Mouse (Mus musculus) urinary bladder, postnatal 10 days (tissue): Measurements from ENCODE around the gene Ciart.
"Not testable (repeated sequence)": the region's sequence is repeated elsewhere in the genome, so short reads cannot be mapped to it uniquely, and the experiment has no call there.

Experiments
- DNase-seq: peaks from one replicate; pipeline ENCODE4 v3.0.0; 2022; ENCODE audit warnings: low spot score

Ciart gene

DNA sequence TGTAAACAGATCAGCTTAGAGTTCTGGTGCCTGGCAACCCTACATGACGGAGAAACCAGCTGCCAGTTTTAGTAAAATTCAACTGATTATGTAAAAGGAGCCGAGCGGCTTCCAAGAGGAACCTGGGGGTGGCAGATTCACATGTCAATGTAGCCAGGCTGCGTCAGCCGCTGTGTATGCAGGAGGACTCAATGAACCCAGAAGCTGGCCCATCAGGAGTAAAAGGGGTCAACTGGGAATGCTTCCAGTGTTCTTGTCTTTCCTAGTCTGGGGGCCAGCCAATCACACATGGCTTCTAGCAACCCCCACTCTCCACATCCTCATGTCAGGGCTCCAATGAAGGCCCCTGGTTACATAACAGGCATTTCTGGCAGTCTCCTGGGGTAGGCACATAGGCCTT, 17.0 kb downstream of the Ciart start:
- no peak for DNase-seq

DNA sequence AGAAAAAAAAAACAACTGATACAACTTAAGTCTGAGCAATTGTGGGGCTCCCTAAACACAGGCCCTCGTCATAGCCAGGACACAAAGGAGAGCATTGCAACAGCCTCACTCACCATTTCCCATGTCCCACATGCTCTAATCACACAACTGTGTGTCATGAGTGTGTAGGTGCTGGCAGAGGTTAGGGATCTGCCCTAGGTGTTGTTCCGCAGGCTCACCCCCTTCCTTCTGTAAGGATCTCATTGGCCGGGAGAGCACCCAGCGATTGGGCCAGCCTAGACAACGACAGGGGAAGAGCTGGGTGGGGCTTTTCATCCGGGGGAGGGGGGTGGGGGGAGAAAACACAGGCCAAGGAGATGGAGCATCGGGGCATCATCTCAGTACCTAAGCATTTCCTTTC, 18.5 kb downstream of the Ciart start:
- no peak for DNase-seq

DNA sequence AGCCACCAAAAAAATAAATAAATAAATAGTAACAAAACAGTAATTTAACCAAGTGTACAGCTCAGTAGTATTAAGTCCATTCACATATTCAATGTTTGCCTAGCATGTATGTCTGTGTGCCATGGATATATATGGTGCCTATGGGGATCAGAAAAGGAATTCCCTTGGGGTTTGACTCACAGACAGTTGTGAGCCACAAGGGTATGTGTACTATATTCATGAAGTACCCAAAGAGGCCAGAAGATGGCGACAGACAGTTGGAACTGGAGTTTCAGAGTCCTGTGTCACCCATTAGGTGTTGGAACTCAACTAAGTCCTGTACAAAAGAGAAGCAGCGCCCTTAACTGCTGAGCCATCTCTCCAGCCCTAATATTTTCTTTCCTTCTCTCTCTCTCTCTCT, 20.3 kb downstream of the Ciart start:
- DNase-seq, result no peak

GRCm38 (mm10) chr3:95861216-95861615, 20.8 kb downstream of the Ciart start:
- DNase-seq, result no peak

DNA sequence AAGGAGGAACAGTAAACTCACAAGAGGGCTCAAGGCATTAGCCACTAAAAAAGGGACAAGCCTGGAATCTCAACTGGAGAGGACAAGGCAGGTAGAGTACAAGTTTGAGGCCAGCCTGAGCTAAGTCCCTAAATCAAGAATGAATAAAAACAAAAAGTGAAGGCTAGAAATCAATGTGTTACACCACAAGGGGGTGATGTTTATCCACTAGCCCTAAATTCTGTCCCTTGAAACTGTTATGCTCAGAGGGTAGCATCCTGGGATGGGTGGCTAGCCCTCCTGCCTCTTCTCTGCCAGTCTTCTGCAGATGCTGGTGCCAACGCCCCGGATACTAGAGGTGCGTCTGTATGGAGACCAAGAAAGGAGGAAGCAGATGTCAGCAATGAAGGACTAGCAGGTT, 21.7 kb downstream of the Ciart start:
- no peak for DNase-seq

DNA sequence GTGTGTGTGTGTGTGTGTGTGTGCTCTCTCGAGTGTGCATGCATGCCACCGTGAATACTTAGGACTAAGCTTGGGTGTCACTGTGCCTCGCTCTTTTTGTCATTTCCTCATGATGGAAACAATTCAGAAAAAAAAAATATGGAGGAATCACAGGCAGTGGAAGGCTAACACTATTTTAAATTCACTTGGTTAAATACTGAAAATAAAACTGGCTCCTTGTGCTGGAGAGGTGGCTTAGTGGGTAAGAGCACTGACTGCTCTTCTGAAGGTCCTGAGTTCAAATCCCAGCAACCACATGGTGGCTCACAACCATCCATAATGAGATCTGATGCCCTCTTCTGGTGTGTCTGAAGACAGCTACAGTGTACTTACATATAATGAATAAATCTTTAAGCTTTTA, 23.8 kb downstream of the Ciart start:
- not testable (repeated sequence) for DNase-seq

DNA sequence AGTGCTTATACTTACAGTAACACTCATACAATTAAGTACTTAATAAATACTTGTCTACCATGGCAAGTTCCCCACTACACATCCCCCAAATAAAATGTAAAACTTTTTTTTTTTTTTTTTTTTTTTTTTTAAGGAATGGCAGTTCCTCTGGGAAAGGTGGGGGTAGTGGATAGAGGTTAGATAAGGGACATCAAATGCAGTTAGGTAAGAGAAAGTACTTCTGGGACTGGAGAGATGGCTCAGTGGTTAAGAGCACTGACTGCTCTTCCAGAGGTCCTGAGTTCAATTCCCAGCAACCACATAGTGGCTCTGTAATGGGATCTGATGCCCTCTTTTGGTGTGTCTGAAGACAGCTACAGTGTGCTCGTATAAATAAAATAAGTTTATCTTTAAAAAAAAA, 25.0 kb downstream of the Ciart start:
- not testable (repeated sequence) for DNase-seq

GRCm38 (mm10) chr3:95856115-95856514, 25.9 kb downstream of the Ciart start:
- no peak for DNase-seq

DNA sequence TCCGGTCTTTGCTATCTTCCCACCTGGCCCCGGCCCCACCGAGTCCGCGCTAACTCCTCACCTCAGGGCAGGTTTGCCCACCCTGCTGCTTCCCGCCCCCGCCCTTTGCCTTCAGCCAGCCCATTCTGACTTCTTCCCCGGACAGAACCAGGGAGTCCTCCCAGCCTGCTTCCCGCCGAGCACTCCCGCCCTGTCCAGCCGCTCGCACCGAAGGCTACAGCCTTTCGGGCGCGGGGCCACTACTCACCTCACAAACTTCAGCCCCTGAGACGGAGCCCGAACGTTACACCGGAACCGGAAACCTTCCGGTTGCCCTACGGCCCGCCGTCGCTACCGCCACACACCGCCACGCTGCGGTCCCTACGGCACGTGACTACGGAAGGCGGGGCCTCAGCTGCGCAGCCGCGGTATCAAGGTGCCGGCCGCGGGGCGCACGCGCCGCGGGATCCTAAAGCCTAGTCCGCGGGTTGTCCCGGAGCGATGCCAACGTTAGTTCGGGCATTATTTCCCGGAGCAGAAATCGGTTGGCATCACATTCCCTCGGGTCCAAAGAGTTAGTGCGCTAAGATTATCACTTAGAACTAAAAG, 26.5 kb downstream of the Ciart start, which contains the start of gene Prpf3:
Gene Prpf3, minus strand, starts transcription at position 384 of the 588 bp plus-strand sequence.
- DNase-seq, result peak; percentile 78

GRCm38 (mm10) chr3:95851317-95851716, 30.7 kb downstream of the Ciart start:
- no peak for DNase-seq

DNA sequence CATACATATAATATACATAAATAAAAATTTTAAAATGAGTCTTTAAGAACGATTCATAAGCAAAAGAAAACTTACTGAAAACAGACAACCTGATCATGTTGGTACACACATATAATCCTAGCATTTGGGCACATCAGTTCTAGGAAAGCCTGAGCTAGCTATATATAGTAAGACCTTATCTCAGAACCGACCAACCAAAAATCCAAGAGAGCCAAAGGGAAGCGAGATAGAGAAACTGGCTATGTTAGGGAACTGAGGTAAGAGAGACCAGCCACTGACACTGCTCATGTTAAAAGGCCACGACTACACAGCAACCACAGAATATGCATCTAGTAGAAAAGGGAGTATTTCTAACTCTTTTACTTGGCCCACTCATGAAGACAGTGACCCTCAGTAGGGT, 31.4 kb downstream of the Ciart start:
- DNase-seq, result no peak

DNA sequence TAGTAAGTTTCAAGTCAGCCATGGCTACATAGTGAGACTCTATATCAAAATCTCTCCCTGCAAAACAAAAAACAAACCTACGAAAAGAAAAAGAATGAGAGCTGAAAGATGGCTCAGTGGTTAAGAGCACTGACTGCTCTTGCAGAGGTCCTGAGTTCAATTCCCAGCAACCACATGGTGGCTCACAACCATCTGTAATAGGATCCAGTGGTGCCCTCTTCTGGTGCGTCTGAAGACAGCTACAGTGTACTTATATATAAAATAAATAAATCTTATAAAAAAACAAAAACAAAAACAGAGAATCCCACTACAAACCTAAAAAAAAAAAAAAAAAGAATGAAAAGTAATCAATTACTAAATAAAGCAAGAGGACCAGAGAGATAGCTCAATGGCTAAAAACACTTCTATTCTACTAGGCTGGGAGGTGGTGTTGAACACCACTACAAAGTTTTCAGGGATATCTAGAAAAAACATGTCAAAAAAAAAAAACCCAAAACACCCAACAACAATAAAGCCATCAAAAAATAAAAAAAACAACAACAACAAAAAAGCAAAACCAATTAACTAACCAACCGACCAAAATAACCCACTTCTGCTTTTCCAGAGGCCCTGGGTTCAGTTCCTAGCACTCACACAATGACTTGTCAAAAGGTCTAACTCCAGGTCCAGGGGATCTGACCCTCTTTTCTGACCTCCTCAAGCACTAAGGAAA, 39.4 kb downstream of the Ciart start:
- no peak for DNase-seq

DNA sequence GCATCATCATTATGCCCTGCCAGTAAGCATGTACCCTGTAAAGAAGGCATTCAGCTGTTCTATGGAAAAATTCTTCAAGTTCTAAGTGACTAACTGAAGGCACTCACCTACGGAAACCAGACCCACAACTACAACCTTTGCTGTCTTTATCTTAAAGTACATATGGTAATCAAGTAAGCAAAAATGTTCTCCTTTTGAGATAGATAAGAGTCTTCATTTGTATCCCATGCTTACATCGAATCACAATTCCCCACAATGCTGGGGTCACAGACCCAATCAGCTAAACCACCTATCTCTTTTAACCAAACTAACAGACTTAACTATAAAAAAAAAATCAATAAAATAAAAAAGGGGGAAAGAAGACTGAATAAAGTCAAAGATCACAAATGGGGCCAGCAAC, 42.8 kb downstream of the Ciart start:
- DNase-seq, result no peak

DNA sequence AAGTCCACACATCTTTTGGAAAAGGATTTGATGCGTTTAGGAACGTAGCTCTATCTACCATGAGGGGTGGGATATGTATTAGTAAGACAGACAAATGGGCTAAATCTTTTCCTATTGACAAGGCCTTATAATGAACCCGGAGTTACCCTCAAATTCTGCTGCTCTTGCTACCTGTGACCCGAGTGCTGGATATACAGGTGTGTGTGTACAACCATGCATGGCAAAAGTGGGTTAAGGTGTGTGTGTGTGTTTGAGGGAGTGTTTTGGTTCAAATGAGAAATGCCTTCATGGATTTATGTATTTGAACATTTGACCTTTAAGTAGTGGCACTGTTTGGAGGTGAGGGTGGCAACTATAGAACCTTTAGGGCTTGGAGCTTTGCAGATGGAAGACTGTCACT, 53.0 kb downstream of the Ciart start:
- no peak for DNase-seq
